Mouse (Mus musculus): Measurements from ENCODE around the gene Gm42669. TPM values are rescaled to one million over a fixed set of nuclear protein-coding genes. Genes with fewer than 3 reads are reported as not detected.

Gene Gm42669
- total and polyA plus RNA-seq, 3 experiments = 0.04 to 0.21 TPM; not detected in 1

- H3K9me3 ChIP-seq (replicated peaks; ENCODE audit: insufficient read depth, low read length) = no peaks in the 10 kb centered on the region
- H3K36me3 ChIP-seq (ENCODE audit: control insufficient read depth in 1 of 2, insufficient read depth in 2 of 2, low read length in 2 of 2) = peaks cover 0 to 2% of the 10 kb centered on the region in 2 experiments; a peak in 2 of 4 replicates
- peak; percentile 75 for DNase-seq (ENCODE audit: low read depth, low spot score)
- no peaks in the 10 kb centered on the region for H3K27me3 ChIP-seq (ENCODE audit: control insufficient read depth in 1 of 2, insufficient read depth in 2 of 2, low read length in 2 of 2)
- no peak overlapping the region for H3K27ac ChIP-seq (ENCODE audit: control insufficient read depth, low read depth, low read length)
- H3K9ac ChIP-seq (ENCODE audit: control insufficient read depth, low read depth, low read length, poor library complexity, severe bottlenecking) = no peak overlapping the region
- TF ChIP-seq TBP (IDR thresholded peaks at IDR 0.05; ENCODE audit: low read depth, low read length) = no peak
- TF ChIP-seq GABPA (IDR thresholded peaks at IDR 0.05; ENCODE audit: low read depth, low read length) = no peak
- peak; percentile 72 to 84 (median 83) for TF ChIP-seq CTCF (IDR thresholded peaks at IDR 0.05 in 2 of 3, conservative IDR thresholded peaks at IDR 0.05 in 1 of 3; ENCODE audit: control insufficient read depth in 1 of 3, insufficient read depth in 1 of 3, low read depth in 2 of 3, low read length in 3 of 3, poor library complexity in 1 of 3, severe bottlenecking in 1 of 3)
- TF ChIP-seq RAD21 (IDR thresholded peaks at IDR 0.05; ENCODE audit: low read depth, low read length) = peak; percentile 90
- TF ChIP-seq SMC3 (IDR thresholded peaks at IDR 0.05; ENCODE audit: low read depth, low read length) = peak; percentile 90
- no peak for TF ChIP-seq MXI1 (IDR thresholded peaks at IDR 0.05; ENCODE audit: low read depth, low read length)
- peak; percentile 86 for TF ChIP-seq ZC3H11A (IDR thresholded peaks at IDR 0.05; ENCODE audit: low read depth, low read length)
- TF ChIP-seq ETS1 (IDR thresholded peaks at IDR 0.05; ENCODE audit: low read depth, low read length) = no peak
- H3K4me1 ChIP-seq (ENCODE audit: control insufficient read depth in 1 of 2, insufficient read depth in 2 of 2, low read length in 2 of 2) = no peaks in the 10 kb centered on the region
- no peak overlapping the region for H3K4me3 ChIP-seq (ENCODE audit: control insufficient read depth in 1 of 2, insufficient read depth in 1 of 2, low read depth in 2 of 2, low read length in 2 of 2)
- no peaks in the 10 kb centered on the region for H3K79me2 ChIP-seq (ENCODE audit: control insufficient read depth, insufficient read depth, low read length, poor library complexity)
Measured at GRCm38 (mm10) chr5:107611224-107611623, 103.8 kb downstream of the Gm42669 start.

DNA sequence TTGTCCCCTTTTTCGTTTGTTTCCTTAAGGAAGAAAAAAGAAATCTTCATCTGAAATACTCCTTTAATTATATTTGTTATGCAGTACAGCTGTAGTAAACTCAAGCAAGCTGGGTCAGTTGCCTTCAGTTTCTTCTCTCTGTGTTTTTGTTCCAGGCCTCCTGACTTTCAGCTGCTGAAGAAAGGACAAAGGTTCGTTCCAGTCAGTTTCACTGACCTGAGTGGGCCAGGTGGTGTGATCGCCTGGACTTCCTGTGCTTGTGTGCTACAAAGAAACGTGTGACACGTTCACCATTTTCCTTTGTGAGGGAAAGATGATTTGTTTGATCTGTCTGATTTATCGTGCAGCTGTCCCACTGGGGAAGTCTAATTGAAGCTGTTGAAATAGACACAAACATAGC lies 110.6 kb downstream of the Gm42669 start:
- peaks cover 0 to 13% of the 10 kb centered on the region in 2 experiments; a peak in 2 of 4 replicates for H3K36me3 ChIP-seq (ENCODE audit: control insufficient read depth in 1 of 2, insufficient read depth in 2 of 2, low read length in 2 of 2)

More for the DNA sequence above, 110.6 kb downstream of the Gm42669 start:
- H3K4me3 ChIP-seq (ENCODE audit: control insufficient read depth in 1 of 2, insufficient read depth in 1 of 2, low read depth in 2 of 2, low read length in 2 of 2) = no peak overlapping the region
- no peak overlapping the region for H3K27ac ChIP-seq (ENCODE audit: control insufficient read depth, low read depth, low read length)
- no peaks in the 10 kb centered on the region for H3K27me3 ChIP-seq (ENCODE audit: control insufficient read depth in 1 of 2, insufficient read depth in 2 of 2, low read length in 2 of 2)
- H3K4me1 ChIP-seq (ENCODE audit: control insufficient read depth in 1 of 2, insufficient read depth in 2 of 2, low read length in 2 of 2) = peaks cover 11 to 15% of the 10 kb centered on the region in 2 experiments
- no peaks in the 10 kb centered on the region for H3K79me2 ChIP-seq (ENCODE audit: control insufficient read depth, insufficient read depth, low read length, poor library complexity)
- no peak for DNase-seq (ENCODE audit: low read depth, low spot score)
- H3K9ac ChIP-seq (ENCODE audit: control insufficient read depth, low read depth, low read length, poor library complexity, severe bottlenecking) = no peak overlapping the region
- TF ChIP-seq USF1 (IDR thresholded peaks at IDR 0.05; ENCODE audit: low read depth, low read length) (no peak), SMC3 (IDR thresholded peaks at IDR 0.05; ENCODE audit: low read depth, low read length) (no peak), MEF2A (IDR thresholded peaks at IDR 0.05; ENCODE audit: extremely low read depth, insufficient replicate concordance, low read depth, low read length, poor library complexity, severe bottlenecking) (no peak), POLR2AphosphoS2 (IDR thresholded peaks at IDR 0.05; ENCODE audit: low read length) (no peak), ZMIZ1 (IDR thresholded peaks at IDR 0.05; ENCODE audit: low read depth, low read length) (no peak), CTCF (IDR thresholded peaks at IDR 0.05 in 2 of 3, conservative IDR thresholded peaks at IDR 0.05 in 1 of 3; ENCODE audit: control insufficient read depth in 1 of 3, insufficient read depth in 1 of 3, low read depth in 2 of 3, low read length in 3 of 3, poor library complexity in 1 of 3, severe bottlenecking in 1 of 3) (no peak), POLR2AphosphoS5 (IDR thresholded peaks at IDR 0.05; ENCODE audit: borderline replicate concordance, low read depth, low read length) (no peak), MAX (IDR thresholded peaks at IDR 0.05; ENCODE audit: low read length) (no peak), TAL1 (IDR thresholded peaks at IDR 0.05; ENCODE audit: low read length) (no peak), NELFE (IDR thresholded peaks at IDR 0.05; ENCODE audit: low read depth, low read length) (no peak), MXI1 (IDR thresholded peaks at IDR 0.05; ENCODE audit: low read depth, low read length) (no peak), EP300 (IDR thresholded peaks at IDR 0.05; ENCODE audit: low read depth in 1 of 2, low read length in 2 of 2) (no peak), GABPA (IDR thresholded peaks at IDR 0.05; ENCODE audit: low read depth, low read length) (no peak), TBP (IDR thresholded peaks at IDR 0.05; ENCODE audit: low read depth, low read length) (no peak), GATA1 (IDR thresholded peaks at IDR 0.05; ENCODE audit: low read depth, low read length) (no peak), RCOR1 (IDR thresholded peaks at IDR 0.05; ENCODE audit: low read depth, low read length) (no peak), MAFK (IDR thresholded peaks at IDR 0.05; ENCODE audit: borderline replicate concordance, low read depth, low read length) (no peak), BHLHE40 (IDR thresholded peaks at IDR 0.05; ENCODE audit: borderline replicate concordance, low read depth, low read length) (no peak), CHD2 (IDR thresholded peaks at IDR 0.05; ENCODE audit: low read length) (no peak)
- H3K9me3 ChIP-seq (replicated peaks; ENCODE audit: insufficient read depth, low read length) = no peaks in the 10 kb centered on the region
